Mouse (Mus musculus): ENCODE results near the gene Cript. TPM values are rescaled to one million over a fixed set of nuclear protein-coding genes. Genes with fewer than 3 reads are reported as not detected.

Gene Cript
- 137 and 150 TPM in 2 replicates for polyA plus RNA-seq (2015; fragmentation: Nextera tagmentation; extraction: Ambion mirVana)

DNA sequence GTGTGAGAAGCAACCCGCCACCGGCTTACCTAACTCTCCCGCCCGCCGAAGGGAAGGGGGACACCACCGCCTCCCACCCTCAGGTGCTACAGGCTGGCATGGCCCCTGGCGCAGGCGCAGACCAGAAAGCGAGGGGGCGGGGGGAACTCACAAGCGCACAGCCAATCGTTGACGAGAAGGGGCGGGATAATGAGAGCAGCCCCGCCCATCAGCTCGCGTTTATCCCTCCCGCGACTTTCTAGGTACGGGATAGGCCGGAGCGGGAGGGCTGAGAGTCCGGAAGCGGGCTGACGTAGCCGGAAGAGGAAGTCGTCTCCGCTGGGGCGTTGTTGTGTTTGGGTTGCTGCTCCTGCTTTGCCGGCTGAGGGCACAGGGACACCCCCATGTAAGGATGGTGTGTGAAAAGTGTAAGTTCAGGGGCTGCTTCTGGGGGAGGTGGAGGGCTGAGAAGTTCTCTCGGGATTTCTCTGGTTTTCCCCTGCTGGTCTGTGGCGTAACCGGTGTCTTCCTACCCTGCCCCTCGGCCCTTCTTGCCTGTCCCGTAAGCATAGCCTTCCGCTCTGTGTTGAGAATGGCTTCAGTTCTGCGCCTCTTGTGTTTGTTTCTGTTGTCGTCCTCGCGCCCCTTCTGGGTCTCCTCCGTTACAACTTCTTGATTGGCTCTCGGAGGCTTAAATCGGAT lies at the start of gene Cript, which contains the start of gene Pigf:
Gene Cript (plus strand): TSS at position 282 of the 681 bp plus-strand sequence.
Gene Pigf (minus strand): TSS at position 138 of the 681 bp plus-strand sequence.
- H3K4me1 ChIP-seq = peaks cover 11% of the 10 kb centered on the region
- H3K27me3 ChIP-seq = no peaks in the 10 kb centered on the region
- peak; percentile 99 for ATAC-seq (ENCODE audit: insufficient number of reproducible peaks, insufficient read depth, low FRiP score, low TSS enrichment, low read depth)
- H3K4me2 ChIP-seq = peak within 1 kb of the TSS; percentile 93
- H3K9me3 ChIP-seq = no peaks in the 10 kb centered on the region
- H3K9ac ChIP-seq = peak within 1 kb of the TSS; percentile 83
- under 1% methylated on average over 43 of the region's 43 CpGs for WGBS
- H3K27ac ChIP-seq = 0 out of 2 replicates have a peak within 1 kb of the TSS, but pooled peaks have one; percentile 9
- peak within 1 kb of the TSS; percentile 65 for H3K4me3 ChIP-seq
- H3K36me3 ChIP-seq = peaks cover 19% of the 10 kb centered on the region

DNA sequence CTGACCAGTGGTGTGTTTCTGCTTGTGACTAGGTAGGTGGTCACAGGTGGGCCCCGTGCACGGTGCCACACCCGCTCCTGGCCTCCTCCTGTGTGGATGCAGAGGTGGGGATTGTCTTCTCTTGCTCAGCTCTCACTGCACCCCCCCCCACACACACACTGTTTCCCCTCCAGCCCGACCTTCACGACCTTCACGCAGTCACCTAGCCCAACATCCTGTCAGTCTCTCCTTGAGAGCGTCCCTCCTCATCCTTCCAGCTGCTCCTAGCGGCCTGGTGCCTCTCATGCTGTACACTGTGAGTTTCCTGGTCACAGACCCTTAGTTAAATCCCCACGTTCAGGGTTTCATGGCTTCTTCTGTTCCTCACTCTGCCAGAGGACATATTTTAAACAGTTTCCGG lies 49.0 kb upstream of the Cript start:
- 70% methylated on average over 10 of the region's 10 CpGs for WGBS
- H3K9ac ChIP-seq = no peak overlapping the region

DNA sequence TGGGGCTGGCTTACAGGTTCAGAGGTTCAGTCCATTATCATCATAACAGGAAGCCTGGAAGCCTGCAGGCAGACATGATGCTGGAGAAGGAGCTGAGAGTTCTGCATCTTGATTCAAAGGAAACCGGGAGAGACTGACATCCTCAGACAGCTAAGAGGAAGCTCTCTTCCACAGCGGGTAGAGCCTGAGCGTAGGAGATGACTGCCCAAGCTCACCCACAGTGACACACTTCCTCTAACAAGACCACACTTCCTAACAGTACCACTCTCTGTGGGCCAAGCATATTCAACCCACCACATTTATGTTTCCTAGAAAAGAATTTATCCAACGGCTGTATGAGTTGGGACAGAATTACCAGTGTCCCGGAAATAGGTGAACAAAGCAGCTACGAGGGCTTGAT lies 46.9 kb upstream of the Cript start:
- no peak for ATAC-seq (ENCODE audit: insufficient number of reproducible peaks, insufficient read depth, low FRiP score, low TSS enrichment, low read depth)
- Histone ChIP-seq H3K9me3 (no peaks in the 10 kb centered on the region), H3K36me3 (peaks cover 64% of the 10 kb centered on the region), H3K4me3 (no peak overlapping the region), H3K27me3 (no peaks in the 10 kb centered on the region), H3K4me1 (0 out of 2 replicates have a peak, but pooled peaks cover under 1% of the 10 kb centered on the region), H3K27ac (no peak overlapping the region), H3K4me2 (no peak overlapping the region), H3K9ac (no peak overlapping the region)
- 88% methylated on average over 6 of the region's 6 CpGs for WGBS

More for the DNA sequence above, 49.0 kb upstream of the Cript start:
- H3K27ac ChIP-seq = no peak overlapping the region
- H3K4me1 ChIP-seq = peaks cover 3% of the 10 kb centered on the region; the same call in 1 of the 2 replicates
- H3K4me3 ChIP-seq = no peak overlapping the region
- H3K27me3 ChIP-seq = no peaks in the 10 kb centered on the region
- H3K36me3 ChIP-seq = peaks cover 60% of the 10 kb centered on the region
- no peak for ATAC-seq (ENCODE audit: insufficient number of reproducible peaks, insufficient read depth, low FRiP score, low TSS enrichment, low read depth)
- H3K4me2 ChIP-seq = no peak overlapping the region
- H3K9me3 ChIP-seq = no peaks in the 10 kb centered on the region

DNA sequence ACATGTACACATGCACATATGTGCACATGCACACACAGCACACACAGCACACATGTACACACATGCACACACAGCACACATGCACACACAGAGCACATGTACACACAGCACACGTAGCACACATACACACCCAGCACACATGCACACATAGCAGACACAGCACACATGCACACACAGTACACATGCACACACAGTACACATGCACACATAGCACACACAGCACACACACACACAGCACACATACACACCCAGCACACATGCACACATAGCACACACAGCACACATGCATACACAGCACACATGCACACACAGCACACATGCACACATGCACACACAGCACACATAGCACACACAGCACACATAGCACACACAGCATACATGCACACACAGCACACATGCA lies 44.1 kb upstream of the Cript start:
- H3K36me3 ChIP-seq = peaks cover 47% of the 10 kb centered on the region
- no peak overlapping the region for H3K4me2 ChIP-seq
- 82% methylated on average over 1 of the region's 1 CpGs for WGBS
- no peaks in the 10 kb centered on the region for H3K4me1 ChIP-seq
- H3K27ac ChIP-seq = no peak overlapping the region
- H3K9me3 ChIP-seq = no peaks in the 10 kb centered on the region
- ATAC-seq (ENCODE audit: insufficient number of reproducible peaks, insufficient read depth, low FRiP score, low TSS enrichment, low read depth) = no peak
- no peak overlapping the region for H3K4me3 ChIP-seq
- H3K9ac ChIP-seq = no peak overlapping the region
- H3K27me3 ChIP-seq = no peaks in the 10 kb centered on the region

DNA sequence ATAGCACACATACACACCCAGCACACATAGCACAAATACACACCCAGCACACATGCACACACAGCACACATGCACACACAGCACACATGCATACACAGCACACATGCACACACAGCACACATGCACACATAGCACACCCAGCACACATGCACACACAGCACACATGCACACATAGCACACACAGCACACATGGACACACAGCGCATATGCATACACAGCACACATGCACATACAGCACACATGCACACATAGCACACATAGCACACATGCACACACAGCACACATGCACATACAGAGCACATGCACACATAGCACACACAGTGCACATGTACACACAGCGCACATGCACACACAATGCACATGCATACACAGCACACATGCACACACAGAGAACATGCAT lies 43.6 kb upstream of the Cript start:
- H3K4me1 ChIP-seq = peaks cover 4% of the 10 kb centered on the region
- no peaks in the 10 kb centered on the region for H3K27me3 ChIP-seq
- peaks cover 44% of the 10 kb centered on the region for H3K36me3 ChIP-seq
- H3K9ac ChIP-seq = no peak overlapping the region
- H3K9me3 ChIP-seq = no peaks in the 10 kb centered on the region
- H3K4me2 ChIP-seq = no peak overlapping the region
- WGBS = 98% methylated on average over 2 of the region's 2 CpGs
- H3K4me3 ChIP-seq = no peak overlapping the region
- H3K27ac ChIP-seq = no peak overlapping the region
- no peak for ATAC-seq (ENCODE audit: insufficient number of reproducible peaks, insufficient read depth, low FRiP score, low TSS enrichment, low read depth)

DNA sequence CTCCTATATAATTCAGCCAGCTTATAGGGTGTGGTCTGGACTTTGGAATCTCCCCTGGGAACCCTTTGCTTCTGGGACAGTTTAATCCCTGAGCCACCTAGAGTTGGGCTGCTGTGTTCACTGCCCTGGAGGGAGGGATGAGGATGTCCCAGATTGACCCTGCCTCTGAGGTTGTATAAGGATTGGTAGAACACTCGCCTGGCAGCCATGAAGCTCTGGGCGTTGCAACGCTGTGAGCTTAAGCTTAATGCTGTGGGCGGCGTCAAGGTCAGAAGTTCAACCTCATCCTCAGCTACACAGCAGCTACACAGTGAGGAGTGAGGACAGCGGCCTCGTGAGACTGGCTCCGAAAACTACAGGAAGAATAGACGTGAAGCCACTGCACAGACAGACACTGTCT lies 42.9 kb upstream of the Cript start:
- Histone ChIP-seq H3K27ac (no peak overlapping the region), H3K9ac (no peak overlapping the region), H3K4me3 (no peak overlapping the region), H3K4me1 (peaks cover 10% of the 10 kb centered on the region), H3K27me3 (no peaks in the 10 kb centered on the region), H3K36me3 (peaks cover 44% of the 10 kb centered on the region), H3K4me2 (no peak overlapping the region), H3K9me3 (no peaks in the 10 kb centered on the region)
- WGBS = 69% methylated on average over 9 of the region's 9 CpGs
- no peak for ATAC-seq (ENCODE audit: insufficient number of reproducible peaks, insufficient read depth, low FRiP score, low TSS enrichment, low read depth)

DNA sequence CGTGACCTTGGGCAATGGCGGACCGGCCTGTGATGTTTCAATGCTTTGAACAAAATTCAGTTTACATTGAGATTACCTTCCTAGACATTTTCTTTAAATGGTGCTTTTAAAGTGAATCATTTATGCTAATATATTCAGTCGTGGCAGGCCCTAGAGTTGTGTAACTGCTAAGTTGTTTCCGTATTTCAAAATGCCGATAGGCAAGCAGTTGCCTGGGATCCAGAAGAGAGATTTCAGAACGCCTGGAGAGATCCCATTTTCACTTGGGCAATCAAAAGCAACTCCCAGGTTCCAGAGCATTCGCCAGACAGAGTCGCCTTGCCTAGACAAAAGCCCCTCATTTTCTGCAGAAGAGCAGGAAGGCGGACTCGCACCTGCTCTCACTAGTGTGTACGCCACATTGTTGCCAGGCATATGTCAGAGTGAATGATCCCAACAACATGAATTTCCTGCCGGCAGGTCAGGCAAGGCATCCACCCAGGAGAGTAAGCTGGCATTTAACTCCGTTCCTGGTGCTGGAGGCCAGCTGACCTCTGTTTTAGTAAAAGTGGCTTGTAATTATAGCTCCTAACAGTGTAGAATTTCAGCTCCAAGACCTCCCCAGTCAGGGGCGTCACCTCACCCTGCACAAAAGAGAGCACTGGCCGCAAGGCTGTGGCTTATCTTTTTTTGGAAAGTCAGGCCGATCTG lies 38.8 kb upstream of the Cript start:
- Histone ChIP-seq H3K27ac (no peak overlapping the region), H3K9ac (no peak overlapping the region), H3K36me3 (peaks cover 17% of the 10 kb centered on the region), H3K9me3 (no peaks in the 10 kb centered on the region), H3K4me1 (peaks cover 18% of the 10 kb centered on the region), H3K4me3 (no peak overlapping the region), H3K4me2 (no peak overlapping the region), H3K27me3 (no peaks in the 10 kb centered on the region)
- 53% methylated on average over 17 of the region's 17 CpGs for WGBS
- no peak for ATAC-seq (ENCODE audit: insufficient number of reproducible peaks, insufficient read depth, low FRiP score, low TSS enrichment, low read depth)

DNA sequence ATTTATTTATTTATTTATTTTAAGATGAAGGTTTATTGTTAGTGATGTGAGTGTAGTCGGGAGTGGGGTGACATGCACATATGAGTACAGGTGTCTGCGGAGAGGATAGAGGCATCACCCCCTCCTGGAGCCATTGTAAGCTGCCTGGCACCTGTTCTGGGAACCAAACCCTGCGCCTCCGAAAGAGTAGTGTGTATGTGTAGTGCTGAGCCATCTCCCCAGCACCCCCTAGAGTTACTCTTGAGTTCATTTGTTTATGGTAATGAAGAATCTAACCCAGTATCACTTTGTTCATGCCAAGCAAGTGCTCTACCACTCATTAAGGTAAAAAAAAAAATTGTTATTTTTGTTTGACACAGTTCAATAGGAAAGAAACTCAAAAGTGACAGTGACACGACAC lies 37.2 kb upstream of the Cript start:
- WGBS = 85% methylated on average over 5 of the region's 5 CpGs
- Histone ChIP-seq H3K4me3 (no peak overlapping the region), H3K36me3 (peaks cover 6% of the 10 kb centered on the region), H3K4me2 (no peak overlapping the region), H3K27me3 (no peaks in the 10 kb centered on the region), H3K9ac (no peak overlapping the region), H3K27ac (no peak overlapping the region), H3K4me1 (peaks cover 19% of the 10 kb centered on the region), H3K9me3 (no peaks in the 10 kb centered on the region)
- ATAC-seq (ENCODE audit: insufficient number of reproducible peaks, insufficient read depth, low FRiP score, low TSS enrichment, low read depth) = no peak

DNA sequence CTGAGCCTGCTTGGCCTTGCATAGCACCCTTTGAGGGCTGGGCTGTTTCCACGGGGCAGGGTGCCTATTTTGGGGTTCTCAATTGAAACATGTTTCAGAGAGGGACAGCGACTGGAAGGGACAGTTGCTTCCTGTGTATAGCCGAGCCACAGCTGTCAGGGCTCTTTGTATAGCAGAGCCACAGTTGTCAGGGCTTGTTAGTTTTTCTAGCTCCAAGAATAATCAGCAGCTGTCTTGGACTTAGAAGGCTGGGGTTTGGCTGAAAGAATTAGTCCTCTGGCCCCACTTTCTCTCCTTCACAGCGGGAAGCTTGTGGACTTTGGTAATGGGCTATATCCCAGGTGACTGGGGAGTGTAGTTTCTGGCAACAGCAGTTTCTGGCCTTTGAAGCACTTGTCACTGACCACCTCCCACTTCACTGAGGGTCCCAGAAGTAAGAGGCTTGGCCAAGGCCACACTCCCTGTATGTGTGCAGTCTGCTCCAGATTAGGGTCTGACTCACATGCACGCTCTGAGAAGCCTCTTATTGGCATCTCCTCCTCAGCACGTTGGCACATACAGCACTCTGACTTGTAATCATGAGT lies 36.7 kb upstream of the Cript start:
- H3K27me3 ChIP-seq = no peaks in the 10 kb centered on the region
- no peak overlapping the region for H3K9ac ChIP-seq
- ATAC-seq (ENCODE audit: insufficient number of reproducible peaks, insufficient read depth, low FRiP score, low TSS enrichment, low read depth) = 0 out of 2 replicates have a peak, but pooled peaks have one; percentile 10
- WGBS = 66% methylated on average over 6 of the region's 6 CpGs
- H3K4me2 ChIP-seq = no peak overlapping the region
- H3K9me3 ChIP-seq = no peaks in the 10 kb centered on the region
- H3K4me1 ChIP-seq = peaks cover 19% of the 10 kb centered on the region
- H3K4me3 ChIP-seq = no peak overlapping the region
- H3K36me3 ChIP-seq = peaks cover 3% of the 10 kb centered on the region
- no peak overlapping the region for H3K27ac ChIP-seq

DNA sequence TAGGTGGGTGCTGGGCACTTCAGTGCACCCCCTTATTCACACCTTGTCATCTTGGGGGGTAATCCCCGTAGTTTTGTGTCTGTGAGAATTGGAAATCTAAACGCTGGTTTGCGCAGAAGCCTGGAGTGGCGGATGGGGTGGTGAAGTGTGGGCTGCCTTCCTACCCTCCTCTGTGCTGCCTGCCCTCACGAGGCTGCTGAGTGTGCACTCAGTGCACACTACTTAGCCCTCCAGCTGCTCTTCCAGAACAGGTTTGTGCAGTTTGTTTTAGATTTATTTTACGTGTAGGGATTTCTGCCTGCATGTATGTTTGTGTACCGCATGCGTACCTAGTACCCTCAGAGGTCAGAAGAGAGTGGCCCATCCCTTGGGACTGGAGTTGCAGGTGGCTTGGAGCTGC lies 34.0 kb upstream of the Cript start:
- H3K27me3 ChIP-seq = no peaks in the 10 kb centered on the region
- H3K36me3 ChIP-seq = no peaks in the 10 kb centered on the region; the same call in 1 of the 2 replicates
- no peak overlapping the region for H3K9ac ChIP-seq
- H3K9me3 ChIP-seq = no peaks in the 10 kb centered on the region
- 84% methylated on average over 8 of the region's 8 CpGs for WGBS
- no peak overlapping the region for H3K4me3 ChIP-seq
- no peak overlapping the region for H3K27ac ChIP-seq
- peaks cover 19% of the 10 kb centered on the region for H3K4me1 ChIP-seq
- no peak for ATAC-seq (ENCODE audit: insufficient number of reproducible peaks, insufficient read depth, low FRiP score, low TSS enrichment, low read depth)
- no peak overlapping the region for H3K4me2 ChIP-seq

DNA sequence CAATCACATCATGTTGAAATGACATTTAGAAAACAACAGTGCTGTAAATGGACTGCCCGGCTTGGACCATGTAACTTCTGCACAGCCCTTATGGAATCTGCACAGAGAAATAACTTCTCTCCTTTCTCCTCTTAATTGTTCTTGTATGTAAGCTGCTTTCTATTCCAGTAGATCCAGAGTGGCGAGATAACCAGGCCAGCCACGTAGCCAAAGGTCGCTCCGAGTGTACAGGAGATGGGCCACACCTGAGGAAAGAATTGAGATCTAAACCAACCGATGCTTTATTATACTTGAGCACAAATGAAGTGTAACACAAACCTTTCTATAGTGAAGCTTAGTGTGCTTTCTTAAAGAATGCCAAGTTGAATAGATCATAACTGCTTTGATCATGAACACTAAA lies 28.0 kb upstream of the Cript start:
- no peaks in the 10 kb centered on the region for H3K27me3 ChIP-seq
- no peaks in the 10 kb centered on the region for H3K9me3 ChIP-seq
- no peak overlapping the region for H3K27ac ChIP-seq
- peaks cover 29% of the 10 kb centered on the region for H3K36me3 ChIP-seq
- H3K4me2 ChIP-seq = no peak overlapping the region
- ATAC-seq (ENCODE audit: insufficient number of reproducible peaks, insufficient read depth, low FRiP score, low TSS enrichment, low read depth) = no peak
- no peaks in the 10 kb centered on the region for H3K4me1 ChIP-seq
- no peak overlapping the region for H3K4me3 ChIP-seq
- H3K9ac ChIP-seq = no peak overlapping the region
- WGBS = 86% methylated on average over 6 of the region's 6 CpGs

Measured in embryonic facial prominence, embryonic 13.5 days (tissue).